Mouse (Mus musculus): ENCODE results near the gene Fnip1. TPM values are rescaled to one million over a fixed set of nuclear protein-coding genes. Genes with fewer than 3 reads are reported as not detected.

The Fnip1 gene
- polyA plus RNA-seq, 1 experiment: 3.2 TPM

- Histone ChIP-seq H3K4me1 (replicated peaks; ENCODE audit: control insufficient read depth, insufficient read depth, low read length) (no peaks in the 10 kb centered on the region), H3K27me3 (ENCODE audit: control insufficient read depth, insufficient read depth, low read length) (no peaks in the 10 kb centered on the region), H3K27ac (ENCODE audit: control insufficient read depth, insufficient read depth, low read length) (no peak overlapping the region), H3K4me3 (ENCODE audit: control insufficient read depth, insufficient read depth, low read length) (no peak overlapping the region), H3K36me3 (ENCODE audit: control insufficient read depth, insufficient read depth, low read length) (0 out of 2 replicates have a peak, but pooled peaks cover 4% of the 10 kb centered on the region)
- DNase-seq: peak; percentile 35
- TF ChIP-seq CTCF (IDR thresholded peaks at IDR 0.05; ENCODE audit: borderline replicate concordance, control insufficient read depth, extremely low read depth, insufficient read depth, low read length, poor library complexity): no peak
- TF ChIP-seq POLR2A (IDR thresholded peaks at IDR 0.05; ENCODE audit: control insufficient read depth, extremely low read depth, insufficient read depth, low read length, poor library complexity): no peak
- 95% methylated on average over 1 of the region's 1 CpGs for WGBS
Observed at GRCm38 (mm10) chr11:54478414-54478813, 40.4 kb downstream of the Fnip1 start.

- H3K36me3 ChIP-seq (ENCODE audit: control insufficient read depth, insufficient read depth, low read length): 0 out of 2 replicates have a peak, but pooled peaks cover 1% of the 10 kb centered on the region
Observed at GRCm38 (mm10) chr11:54486041-54486440, 48.0 kb downstream of the Fnip1 start.

GRCm38 (mm10) chr11:54491946-54492558 is 54.1 kb downstream of the Fnip1 start:
- Histone ChIP-seq H3K4me1 (replicated peaks; ENCODE audit: control insufficient read depth, insufficient read depth, low read length) (no peaks in the 10 kb centered on the region), H3K4me3 (ENCODE audit: control insufficient read depth, insufficient read depth, low read length) (no peak overlapping the region), H3K36me3 (ENCODE audit: control insufficient read depth, insufficient read depth, low read length) (no peaks in the 10 kb centered on the region), H3K27ac (ENCODE audit: control insufficient read depth, insufficient read depth, low read length) (no peak overlapping the region), H3K27me3 (ENCODE audit: control insufficient read depth, insufficient read depth, low read length) (no peaks in the 10 kb centered on the region)
- 96% methylated on average over 1 of the region's 1 CpGs for WGBS
- TF ChIP-seq CTCF (IDR thresholded peaks at IDR 0.05; ENCODE audit: borderline replicate concordance, control insufficient read depth, extremely low read depth, insufficient read depth, low read length, poor library complexity) (no peak), POLR2A (IDR thresholded peaks at IDR 0.05; ENCODE audit: control insufficient read depth, extremely low read depth, insufficient read depth, low read length, poor library complexity) (no peak)
- DNase-seq: no peak

More at GRCm38 (mm10) chr11:54486041-54486440, 48.0 kb downstream of the Fnip1 start:
- DNase-seq: no peak
- TF ChIP-seq POLR2A (IDR thresholded peaks at IDR 0.05; ENCODE audit: control insufficient read depth, extremely low read depth, insufficient read depth, low read length, poor library complexity) (no peak), CTCF (IDR thresholded peaks at IDR 0.05; ENCODE audit: borderline replicate concordance, control insufficient read depth, extremely low read depth, insufficient read depth, low read length, poor library complexity) (no peak)
- Histone ChIP-seq H3K27ac (ENCODE audit: control insufficient read depth, insufficient read depth, low read length) (no peak overlapping the region), H3K4me3 (ENCODE audit: control insufficient read depth, insufficient read depth, low read length) (no peak overlapping the region), H3K27me3 (ENCODE audit: control insufficient read depth, insufficient read depth, low read length) (no peaks in the 10 kb centered on the region), H3K4me1 (replicated peaks; ENCODE audit: control insufficient read depth, insufficient read depth, low read length) (no peaks in the 10 kb centered on the region)
- WGBS: 94% methylated on average over 3 of the region's 3 CpGs

- Histone ChIP-seq H3K27me3 (ENCODE audit: control insufficient read depth, insufficient read depth, low read length) (no peaks in the 10 kb centered on the region), H3K27ac (ENCODE audit: control insufficient read depth, insufficient read depth, low read length) (no peak overlapping the region), H3K36me3 (ENCODE audit: control insufficient read depth, insufficient read depth, low read length) (no peaks in the 10 kb centered on the region), H3K4me3 (ENCODE audit: control insufficient read depth, insufficient read depth, low read length) (no peak overlapping the region), H3K4me1 (replicated peaks; ENCODE audit: control insufficient read depth, insufficient read depth, low read length) (no peaks in the 10 kb centered on the region)
- DNase-seq: peak; percentile 19
- TF ChIP-seq CTCF (IDR thresholded peaks at IDR 0.05; ENCODE audit: borderline replicate concordance, control insufficient read depth, extremely low read depth, insufficient read depth, low read length, poor library complexity) (no peak), POLR2A (IDR thresholded peaks at IDR 0.05; ENCODE audit: control insufficient read depth, extremely low read depth, insufficient read depth, low read length, poor library complexity) (no peak)
- 6% methylated on average over 4 of the region's 4 CpGs for WGBS
Observed at GRCm38 (mm10) chr11:54492559-54492958, 54.6 kb downstream of the Fnip1 start.

GRCm38 (mm10) chr11:54499838-54500237 is 61.8 kb downstream of the Fnip1 start:
- 96% methylated on average over 5 of the region's 5 CpGs for WGBS
- TF ChIP-seq POLR2A (IDR thresholded peaks at IDR 0.05; ENCODE audit: control insufficient read depth, extremely low read depth, insufficient read depth, low read length, poor library complexity) (no peak), CTCF (IDR thresholded peaks at IDR 0.05; ENCODE audit: borderline replicate concordance, control insufficient read depth, extremely low read depth, insufficient read depth, low read length, poor library complexity) (no peak)
- H3K4me1 ChIP-seq (replicated peaks; ENCODE audit: control insufficient read depth, insufficient read depth, low read length): 0 out of 2 replicates have a peak, but pooled peaks cover 3% of the 10 kb centered on the region
- no peak overlapping the region for H3K27ac ChIP-seq (ENCODE audit: control insufficient read depth, insufficient read depth, low read length)
- peaks cover 20% of the 10 kb centered on the region for H3K36me3 ChIP-seq (ENCODE audit: control insufficient read depth, insufficient read depth, low read length)
- H3K27me3 ChIP-seq (ENCODE audit: control insufficient read depth, insufficient read depth, low read length): no peaks in the 10 kb centered on the region
- DNase-seq: no peak
- no peak overlapping the region for H3K4me3 ChIP-seq (ENCODE audit: control insufficient read depth, insufficient read depth, low read length)

- WGBS: 74% methylated on average over 4 of the region's 4 CpGs
- Histone ChIP-seq H3K4me1 (replicated peaks; ENCODE audit: control insufficient read depth, insufficient read depth, low read length) (0 out of 2 replicates have a peak, but pooled peaks cover 3% of the 10 kb centered on the region), H3K27me3 (ENCODE audit: control insufficient read depth, insufficient read depth, low read length) (no peaks in the 10 kb centered on the region), H3K4me3 (ENCODE audit: control insufficient read depth, insufficient read depth, low read length) (no peak overlapping the region), H3K27ac (ENCODE audit: control insufficient read depth, insufficient read depth, low read length) (no peak overlapping the region), H3K36me3 (ENCODE audit: control insufficient read depth, insufficient read depth, low read length) (peaks cover 21% of the 10 kb centered on the region)
- TF ChIP-seq CTCF (IDR thresholded peaks at IDR 0.05; ENCODE audit: borderline replicate concordance, control insufficient read depth, extremely low read depth, insufficient read depth, low read length, poor library complexity) (no peak), POLR2A (IDR thresholded peaks at IDR 0.05; ENCODE audit: control insufficient read depth, extremely low read depth, insufficient read depth, low read length, poor library complexity) (no peak)
- DNase-seq: no peak
Observed at GRCm38 (mm10) chr11:54502546-54503245, 64.7 kb downstream of the Fnip1 start.

All from thymus, adult 2 months (tissue).